Mouse (Mus musculus) embryonic fibroblast, embryonic 13.5 days (primary cell): ENCODE measurements at regions not wholly inside any gene's neighbourhood (a gene's known extent, or its start where the extent isn't known, plus 50 kb on each side); places are given as distances from the start of the nearest gene placed in this dataset.
A peak's percentile ranks its signal among the peaks of the same experiment; 100 is the strongest.
"Not testable (repeated sequence)": the region's sequence is repeated elsewhere in the genome, so short reads cannot be mapped to it uniquely, and the experiment has no call there.

Experiments used
- H3K27ac ChIP-seq: 2 replicates; pipeline ENCODE4 v1.5.1; 2012; ENCODE audit warnings: low read length, control low read depth, inconsistent platforms; ENCODE audit not compliant: insufficient read depth
- H3K4me1 ChIP-seq: 2 replicates; pipeline ENCODE4 v1.6.1; 2011; ENCODE audit warnings: low read length; ENCODE audit not compliant: control insufficient read depth, insufficient read depth
- H3K4me3 ChIP-seq: 2 replicates; pipeline ENCODE4 v1.5.1; 2011; ENCODE audit warnings: mild to moderate bottlenecking, control low read depth, low read length; ENCODE audit not compliant: insufficient read depth
- CTCF ChIP-seq: IDR thresholded peaks from 2 replicates; pipeline ENCODE4 v1.5.1; 2011; ENCODE audit warnings: mild to moderate bottlenecking, control low read depth, low read length, moderate library complexity, borderline replicate concordance; ENCODE audit not compliant: insufficient read depth
- POLR2A ChIP-seq: IDR thresholded peaks from 2 replicates; pipeline ENCODE4 v1.6.1; 2011; ENCODE audit warnings: low read depth, mild to moderate bottlenecking, control low read depth, low read length, moderate library complexity

DNA sequence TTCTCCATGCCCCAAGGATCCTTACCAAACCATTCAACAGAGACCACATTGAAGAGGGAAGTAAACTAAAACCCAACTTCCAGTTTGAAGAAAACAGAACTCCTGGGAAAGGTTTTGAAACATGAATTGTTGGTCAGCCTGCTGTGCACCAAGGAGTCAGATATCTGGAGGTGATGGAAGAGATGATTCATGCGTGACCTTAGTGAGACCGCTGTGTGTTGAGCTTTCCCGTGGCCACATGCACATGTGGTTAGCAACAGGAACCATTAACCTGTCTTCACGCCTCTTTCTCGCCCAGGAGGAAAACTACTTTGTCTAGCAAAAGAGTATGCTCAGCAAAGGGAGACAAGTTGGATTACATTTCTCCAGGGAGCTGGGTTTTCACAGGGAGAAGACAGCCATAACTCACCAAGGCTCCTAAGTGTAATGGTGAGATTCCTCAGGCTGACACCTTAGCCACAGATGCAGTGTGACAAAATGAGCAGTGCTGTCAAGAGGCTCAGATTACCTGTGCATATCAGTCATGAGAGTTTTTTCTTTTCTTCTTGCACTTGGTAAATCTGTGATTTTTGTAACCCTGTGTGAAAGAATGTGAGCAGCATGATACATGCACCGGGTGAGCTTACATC lies 181.9 kb upstream of the Npvf start:
- H3K4me1 ChIP-seq = peaks cover 2% of the 10 kb centered on the region; the same call in 1 of the 2 replicates
- TF ChIP-seq POLR2A = no peak
- TF ChIP-seq CTCF = no peak
- peak overlapping the region; percentile 2; the same call in 1 of the 2 replicates for H3K27ac ChIP-seq

GRCm38 (mm10) chr6:50840826-50841225 lies 186.6 kb upstream of the Npvf start:
- Histone ChIP-seq H3K4me1 (no peaks in the 10 kb centered on the region), H3K4me3 (no peak overlapping the region), H3K27ac (no peak overlapping the region)
- TF ChIP-seq CTCF (no peak), POLR2A (no peak)

More for the DNA sequence above, 181.9 kb upstream of the Npvf start:
- H3K4me3 ChIP-seq = no peak overlapping the region

DNA sequence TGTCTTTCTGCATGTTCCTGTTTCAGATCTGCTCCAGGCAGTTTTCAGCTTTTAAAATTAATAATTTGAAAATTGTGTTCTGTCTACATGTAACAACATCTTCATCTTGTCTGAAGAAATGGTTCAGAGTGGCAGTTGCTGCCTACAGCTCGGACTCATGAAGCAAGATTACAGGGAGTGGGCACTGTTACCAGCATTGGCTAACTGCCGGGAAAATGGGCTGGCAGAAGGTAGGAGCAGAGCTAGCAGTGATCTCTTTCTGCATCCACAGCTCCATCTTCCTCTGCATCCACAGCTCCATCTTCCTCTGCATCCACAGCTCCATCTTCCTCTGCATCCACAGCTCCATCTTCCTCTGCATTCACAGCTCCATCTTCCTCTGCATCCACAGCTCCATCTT lies 191.0 kb upstream of the Npvf start:
- not testable (repeated sequence) for H3K4me1 ChIP-seq, H3K27ac ChIP-seq, H3K4me3 ChIP-seq

GRCm38 (mm10) chr6:50846740-50847516 lies 192.7 kb upstream of the Npvf start:
- no peak overlapping the region for H3K4me3 ChIP-seq
- H3K27ac ChIP-seq = no peak overlapping the region

GRCm38 (mm10) chr6:50847548-50847947 lies 193.3 kb upstream of the Npvf start:
- H3K27ac ChIP-seq = no peak overlapping the region
- no peak for TF ChIP-seq CTCF
- no peak for TF ChIP-seq POLR2A
- H3K4me1 ChIP-seq = no peaks in the 10 kb centered on the region
- H3K4me3 ChIP-seq = no peak overlapping the region

More at GRCm38 (mm10) chr6:50846740-50847516, 192.7 kb upstream of the Npvf start:
- no peaks in the 10 kb centered on the region for H3K4me1 ChIP-seq
- TF ChIP-seq POLR2A (no peak), CTCF (no peak)

DNA sequence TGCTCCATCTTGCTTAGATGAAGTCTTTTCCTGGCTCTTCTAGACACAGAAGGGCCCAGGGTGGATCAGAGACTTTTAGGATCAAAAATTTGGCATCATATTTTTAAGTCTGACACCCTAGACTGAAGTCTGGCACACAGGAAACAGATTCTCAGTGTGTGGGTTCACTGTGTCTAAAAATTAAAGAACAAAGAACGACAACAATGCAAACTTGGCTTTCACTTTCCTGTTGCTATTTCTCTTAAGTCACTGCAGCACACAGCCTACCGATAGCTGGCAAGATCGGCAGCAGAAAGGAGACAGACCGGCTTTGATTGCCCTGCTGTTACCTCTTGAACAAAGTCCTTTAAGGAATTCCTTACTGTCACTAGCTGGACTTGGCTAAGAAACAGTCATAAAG lies 204.9 kb upstream of the Npvf start:
- Histone ChIP-seq H3K4me1 (no peaks in the 10 kb centered on the region), H3K4me3 (no peak overlapping the region), H3K27ac (no peak overlapping the region)
- TF ChIP-seq POLR2A (no peak), CTCF (no peak)

GRCm38 (mm10) chr6:50877991-50878390 lies 223.8 kb upstream of the Npvf start:
- Histone ChIP-seq H3K27ac (no peak overlapping the region), H3K4me1 (no peaks in the 10 kb centered on the region), H3K4me3 (no peak overlapping the region)
- TF ChIP-seq CTCF (no peak), POLR2A (no peak)

DNA sequence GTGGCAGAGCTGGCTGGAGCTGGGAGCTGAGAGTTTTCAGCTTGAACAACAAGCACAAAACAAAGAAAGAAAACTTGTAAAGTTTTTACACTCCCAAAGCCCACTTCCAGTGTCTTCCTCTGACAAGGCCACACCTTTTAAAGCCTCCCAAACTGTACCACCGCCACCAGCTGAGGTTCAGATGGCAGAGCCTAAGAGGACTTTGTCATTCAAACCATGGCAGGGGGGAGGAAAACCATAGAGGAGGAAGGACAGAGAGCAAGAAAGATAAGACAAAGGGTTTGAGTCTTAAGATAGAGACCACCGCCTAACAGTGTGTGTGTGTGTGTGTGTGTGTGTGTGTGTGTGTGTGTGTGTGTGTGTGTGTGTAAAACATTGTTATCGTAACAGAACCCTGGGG lies 228.1 kb upstream of the Npvf start:
- TF ChIP-seq POLR2A (no peak), CTCF (no peak)
- Histone ChIP-seq H3K4me3 (no peak overlapping the region), H3K4me1 (no peaks in the 10 kb centered on the region), H3K27ac (no peak overlapping the region)

DNA sequence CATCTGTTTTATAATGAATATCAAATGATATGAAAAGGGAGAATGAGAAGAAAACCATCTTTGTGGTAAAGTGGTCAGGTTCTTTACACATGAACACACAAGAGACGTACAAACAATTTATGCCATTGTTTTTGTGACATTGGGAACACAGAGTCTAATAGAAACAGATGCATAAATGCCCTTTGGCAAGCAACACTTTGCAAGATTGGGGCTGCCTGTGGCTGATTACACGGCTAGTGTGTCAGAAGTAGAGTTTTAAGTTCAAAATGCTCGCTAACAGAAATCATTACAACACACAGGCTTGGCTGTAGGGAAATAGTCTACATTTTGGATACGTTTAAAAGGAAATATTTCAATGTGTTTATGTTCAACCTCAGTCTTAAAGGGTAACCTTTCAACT lies 228.5 kb upstream of the Npvf start:
- no peak overlapping the region for H3K27ac ChIP-seq
- no peaks in the 10 kb centered on the region for H3K4me1 ChIP-seq
- TF ChIP-seq POLR2A = no peak
- TF ChIP-seq CTCF = no peak
- no peak overlapping the region for H3K4me3 ChIP-seq

DNA sequence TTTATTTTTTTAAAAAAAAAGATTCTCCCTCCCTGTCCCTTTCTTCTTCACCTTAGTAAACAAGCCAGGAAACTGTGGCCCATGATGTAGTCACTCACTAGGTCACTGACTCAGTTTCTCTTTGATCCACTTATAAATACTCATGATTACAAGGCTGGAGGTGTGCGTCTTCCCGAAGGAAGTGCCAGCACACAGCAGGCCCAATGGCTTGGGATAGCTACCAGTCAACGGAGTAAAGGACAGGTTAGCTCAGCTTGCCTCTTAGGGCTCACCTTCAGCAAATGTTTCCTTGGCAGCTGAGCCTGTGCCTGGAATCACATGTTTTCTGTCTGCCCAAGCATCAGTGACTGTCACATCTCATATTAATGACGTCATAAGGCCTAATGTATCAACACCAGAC lies 230.8 kb upstream of the Npvf start:
- no peak overlapping the region for H3K27ac ChIP-seq
- no peak for TF ChIP-seq POLR2A
- no peak for TF ChIP-seq CTCF
- H3K4me3 ChIP-seq = no peak overlapping the region
- no peaks in the 10 kb centered on the region for H3K4me1 ChIP-seq
